Mouse (Mus musculus) CH12.LX (cell line): ENCODE data around the gene Sema3b. TPM values are rescaled to one million over a fixed set of nuclear protein-coding genes. Genes with fewer than 3 reads are reported as not detected.

Experiments used
- DNase-seq: peaks from one replicate; pipeline ENCODE4 v3.0.0-alpha.2; 2013; ENCODE audit errors: extremely low read depth
- H3K27ac ChIP-seq: 2 replicates; pipeline ENCODE4 v1.5.1; 2012; ENCODE audit warnings: low read depth, mild to moderate bottlenecking, control low read depth, moderate library complexity; ENCODE audit not compliant: insufficient read depth
- H3K27me3 ChIP-seq: replicated peaks from 2 replicates; pipeline ENCODE3; 2012; ENCODE audit warnings: inconsistent platforms
- H3K36me3 ChIP-seq, 2 experiments: replicated peaks in 1 of 2; 2 replicates each; pipeline versions ENCODE3 to v1.6.1; 2012; ENCODE audit warnings: inconsistent platforms in 1 of 2, low read length in 1 of 2, mild to moderate bottlenecking in 1 of 2, mixed read lengths in 1 of 2, moderate library complexity in 1 of 2; ENCODE audit not compliant: control insufficient read depth in 1 of 2, insufficient read depth in 1 of 2
- H3K4me1 ChIP-seq, 2 experiments: 2 replicates each; pipeline ENCODE4 v1.6.1; 2012; ENCODE audit warnings: inconsistent platforms in 1 of 2, moderate library complexity in 1 of 2; ENCODE audit not compliant: insufficient read depth in 2 of 2, control insufficient read depth in 1 of 2
- H3K4me2 ChIP-seq: 2 replicates; pipeline ENCODE4 v1.6.1; 2012; ENCODE audit warnings: low read depth, mild to moderate bottlenecking, control low read depth; ENCODE audit not compliant: poor library complexity, insufficient read depth, severe bottlenecking
- H3K4me3 ChIP-seq, 3 experiments: fragments of 150-350 bp in 1 of 3; sonication (generic) in 1 of 3; replicated peaks in 1 of 3; 2 replicates each; pipeline versions ENCODE3 to v1.5.1; 2011 to 2012; ENCODE audit warnings: low read depth in 2 of 3, low read length in 2 of 3, mild to moderate bottlenecking in 2 of 3, moderate library complexity in 2 of 3, control low read depth in 1 of 3, improper control_type of control experiment in 1 of 3, inconsistent platforms in 1 of 3, mixed read lengths in 1 of 3; ENCODE audit not compliant: poor library complexity in 1 of 3
- H3K79me2 ChIP-seq: replicated peaks from 2 replicates; pipeline ENCODE4 v1.6.1; 2012; ENCODE audit warnings: mild to moderate bottlenecking, moderate library complexity; ENCODE audit not compliant: control insufficient read depth, poor library complexity, insufficient read depth, severe bottlenecking; ENCODE audit errors: extremely low read depth
- H3K9ac ChIP-seq: 2 replicates; pipeline ENCODE4 v1.6.1; 2012; ENCODE audit warnings: low read depth, mild to moderate bottlenecking, control low read depth, moderate library complexity; ENCODE audit not compliant: insufficient read depth
- H3K9me3 ChIP-seq: replicated peaks from 2 replicates; pipeline ENCODE3; 2012; ENCODE audit warnings: low read length, inconsistent platforms, mixed read lengths
- CTCF ChIP-seq, 2 experiments: IDR thresholded peaks in 1 of 2; conservative IDR thresholded peaks in 1 of 2; 2 replicates each; pipeline ENCODE4 v1.5.1; 2011 to 2012; ENCODE audit warnings: low read depth in 2 of 2, low read length in 2 of 2, improper control_type of control experiment in 1 of 2, inconsistent platforms in 1 of 2, mild to moderate bottlenecking in 1 of 2, moderate library complexity in 1 of 2
- E2F4 ChIP-seq: IDR thresholded peaks from 2 replicates; pipeline ENCODE4 v1.6.1; 2011; ENCODE audit warnings: low read depth, low read length, improper control_type of control experiment; ENCODE audit not compliant: insufficient replicate concordance
- ELF1 ChIP-seq: IDR thresholded peaks from 2 replicates; pipeline ENCODE4 v1.6.1; 2014; ENCODE audit warnings: low read depth, mild to moderate bottlenecking, inconsistent platforms, low read length, improper control_type of control experiment
- EP300 ChIP-seq: IDR thresholded peaks from 2 replicates; pipeline ENCODE4 v1.6.1; 2011; ENCODE audit warnings: low read length, improper control_type of control experiment
- ETS1 ChIP-seq: conservative IDR thresholded peaks from 2 replicates; pipeline ENCODE4 v1.6.1; 2012; ENCODE audit warnings: low read depth, mild to moderate bottlenecking, inconsistent platforms, low read length, improper control_type of control experiment, moderate library complexity
- GABPA ChIP-seq: IDR thresholded peaks from 2 replicates; pipeline ENCODE4 v1.6.1; 2012; ENCODE audit warnings: low read depth, low read length, improper control_type of control experiment, inconsistent platforms; ENCODE audit not compliant: insufficient replicate concordance
- HCFC1 ChIP-seq: IDR thresholded peaks from 2 replicates; pipeline ENCODE4 v1.6.1; 2012; ENCODE audit warnings: low read depth, mild to moderate bottlenecking, inconsistent platforms, low read length, improper control_type of control experiment
- JUN ChIP-seq: IDR thresholded peaks from 2 replicates; pipeline ENCODE4 v1.6.1; 2011; ENCODE audit warnings: low read depth, mild to moderate bottlenecking, low read length, improper control_type of control experiment, moderate library complexity; ENCODE audit not compliant: insufficient read depth
- JUND ChIP-seq: conservative IDR thresholded peaks from 2 replicates; pipeline ENCODE4 v1.6.1; 2011; ENCODE audit warnings: low read depth, low read length, improper control_type of control experiment
- KAT2A ChIP-seq: IDR thresholded peaks from 2 replicates; pipeline ENCODE4 v1.6.1; 2012; ENCODE audit warnings: low read length, improper control_type of control experiment, inconsistent platforms; ENCODE audit not compliant: insufficient replicate concordance
- MAX ChIP-seq: IDR thresholded peaks from 2 replicates; pipeline ENCODE4 v1.6.1; 2011; ENCODE audit warnings: low read length, improper control_type of control experiment
- MAZ ChIP-seq: IDR thresholded peaks from 2 replicates; pipeline ENCODE4 v1.6.1; 2012; ENCODE audit warnings: low read depth, mild to moderate bottlenecking, inconsistent platforms, low read length, improper control_type of control experiment, moderate library complexity
- MXI1 ChIP-seq: IDR thresholded peaks from 2 replicates; pipeline ENCODE4 v1.6.1; 2011; ENCODE audit warnings: mild to moderate bottlenecking, low read depth, low read length, improper control_type of control experiment
- MYC ChIP-seq: IDR thresholded peaks from 2 replicates; pipeline ENCODE4 v1.6.1; 2011; ENCODE audit warnings: low read depth, mild to moderate bottlenecking, improper control_type of control experiment, low read length
- NELFE ChIP-seq: IDR thresholded peaks from 2 replicates; pipeline ENCODE4 v1.6.1; 2011; ENCODE audit warnings: low read depth, low read length, improper control_type of control experiment
- NRF1 ChIP-seq: IDR thresholded peaks from 2 replicates; pipeline ENCODE4 v1.6.1; 2014; ENCODE audit warnings: low read depth, mild to moderate bottlenecking, inconsistent platforms, low read length, improper control_type of control experiment, moderate library complexity
- POLR2A ChIP-seq: IDR thresholded peaks from 2 replicates; pipeline ENCODE4 v1.6.1; 2011; ENCODE audit warnings: low read depth, mild to moderate bottlenecking, improper control_type of control experiment, low read length
- POLR2AphosphoS2 ChIP-seq: IDR thresholded peaks from 2 replicates; pipeline ENCODE4 v1.6.1; 2011; ENCODE audit warnings: low read depth, low read length, improper control_type of control experiment
- RAD21 ChIP-seq: IDR thresholded peaks from 2 replicates; pipeline ENCODE4 v1.6.1; 2011; ENCODE audit warnings: low read depth, mild to moderate bottlenecking, low read length, improper control_type of control experiment, moderate library complexity
- SIN3A ChIP-seq: IDR thresholded peaks from 2 replicates; pipeline ENCODE4 v1.6.1; 2012; ENCODE audit warnings: low read length, improper control_type of control experiment, inconsistent platforms
- SMC3 ChIP-seq: IDR thresholded peaks from 2 replicates; pipeline ENCODE4 v1.6.1; 2011; ENCODE audit warnings: low read depth, low read length, improper control_type of control experiment
- TCF12 ChIP-seq: IDR thresholded peaks from 2 replicates; pipeline ENCODE4 v1.6.1; 2014; ENCODE audit warnings: low read depth, mild to moderate bottlenecking, inconsistent platforms, low read length, improper control_type of control experiment
- USF2 ChIP-seq: conservative IDR thresholded peaks from 2 replicates; pipeline ENCODE4 v1.6.1; 2011; ENCODE audit warnings: low read depth, low read length, improper control_type of control experiment
- ZC3H11A ChIP-seq: IDR thresholded peaks from 2 replicates; pipeline ENCODE4 v1.6.1; 2012; ENCODE audit warnings: low read depth, mild to moderate bottlenecking, inconsistent platforms, low read length, improper control_type of control experiment
- ZMIZ1 ChIP-seq: IDR thresholded peaks from 2 replicates; pipeline ENCODE4 v1.6.1; 2012; ENCODE audit warnings: low read depth, mild to moderate bottlenecking, inconsistent platforms, low read length, improper control_type of control experiment
- ZNF384 ChIP-seq: IDR thresholded peaks from 2 replicates; pipeline ENCODE4 v1.6.1; 2012; ENCODE audit warnings: low read depth, low read length, improper control_type of control experiment, inconsistent platforms
- dilution Hi-C: fragments of 300-500 bp; cut with MboI; formaldehyde crosslinking; loops from 2 replicates; pipeline ENCODE4 v1.14.3; 2020; ENCODE audit warnings: low sequenced_read_pairs; ENCODE audit not compliant: extremely low pct_unique_long_range_greater_than_20kb, extremely low pct_ligation_motif_present
- in situ Hi-C: fragments of 300-500 bp; cut with MboI; formaldehyde crosslinking; loops from 3 replicates; pipeline ENCODE4 v1.14.3; 2019; ENCODE audit warnings: low sequenced_read_pairs, low pct_ligation_motif_present, low pct_unique_long_range_greater_than_20kb, mixed read lengths
- polyA plus RNA-seq: library from polyadenylated mRNA; unstranded; fragments of >175 nt; gene quantifications from 2 replicates; pipeline ENCODE4 v1.2.1, GENCODE M21; 2012; ENCODE audit warnings: low read depth; ENCODE audit not compliant: insufficient read length
- total RNA-seq, 2 experiments: library from RNA; depleted of rRNA; stranded (reverse); fragments of 300-350 nt in 1 of 2; fragments of >200 nt in 1 of 2; gene quantifications; 2 replicates each; pipeline ENCODE4 v1.2.3; 2012 to 2014

Gene Sema3b
- total and polyA plus RNA-seq, 3 experiments: 4.3 to 11.6 (median 8.0) TPM

DNA sequence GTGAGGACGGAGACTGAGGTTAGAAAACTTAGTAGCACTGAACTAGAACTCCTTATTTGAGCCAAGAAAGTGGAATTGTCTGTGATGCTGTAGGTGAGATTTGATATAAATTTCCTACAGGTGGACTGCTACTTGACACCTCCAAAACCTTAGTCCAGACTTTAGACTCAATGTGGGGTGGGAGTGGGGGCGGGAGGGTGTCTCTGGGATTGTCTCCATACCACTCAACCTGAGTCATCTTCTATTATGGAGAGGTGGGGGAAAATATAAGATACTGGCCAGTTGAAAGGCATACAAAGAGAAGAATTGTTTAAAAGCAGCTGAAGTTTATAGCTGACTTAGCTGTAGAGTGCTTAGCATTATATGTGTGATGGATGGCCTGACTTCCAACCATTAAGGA, 53.3 kb downstream of the Sema3b start:
- Histone ChIP-seq H3K4me2 (peak overlapping the region; percentile 90), H3K36me3 (peaks cover 32 to 58% of the 10 kb centered on the region in 2 experiments), H3K9me3 (no peaks in the 10 kb centered on the region), H3K9ac (peak overlapping the region; percentile 77), H3K79me2 (peaks cover 29% of the 10 kb centered on the region), H3K27ac (no peak overlapping the region), H3K4me1 (peaks cover 10 to 27% of the 10 kb centered on the region in 2 experiments), H3K4me3 (peak overlapping the region; percentile 69 to 91 (median 83)), H3K27me3 (no peaks in the 10 kb centered on the region)
- no peak for DNase-seq
- in situ Hi-C loops (no loop called here), dilution Hi-C loops (no loop called here)
- no peak for TF ChIP-seq USF2
- TF ChIP-seq ZC3H11A: no peak
- no peak for TF ChIP-seq RAD21
- no peak for TF ChIP-seq MAX
- no peak for TF ChIP-seq ZNF384
- TF ChIP-seq SMC3: no peak
- TF ChIP-seq ELF1: no peak
- TF ChIP-seq CTCF (conservative IDR thresholded peaks at IDR 0.05 in 1 of 2, IDR thresholded peaks at IDR 0.05 in 1 of 2; ENCODE audit: low read depth in 2 of 2, low read length in 2 of 2): no peak
- TF ChIP-seq MXI1: no peak
- TF ChIP-seq GABPA: no peak
- TF ChIP-seq POLR2AphosphoS2: no peak

- peak overlapping the region; percentile 82 for H3K27ac ChIP-seq
- no peak for TF ChIP-seq E2F4
- no peak for TF ChIP-seq EP300
- no peak for TF ChIP-seq JUND
- TF ChIP-seq SIN3A: 0 out of 2 replicates have a peak, but pooled peaks have one; percentile 8
- no peaks in the 10 kb centered on the region for H3K27me3 ChIP-seq
- dilution Hi-C loops: no loop called here
- peak overlapping the region; percentile 77 for H3K9ac ChIP-seq
- H3K79me2 ChIP-seq: peaks cover 29% of the 10 kb centered on the region
- H3K4me2 ChIP-seq: peak overlapping the region; percentile 90; the same call in 1 of the 2 replicates
- DNase-seq: no peak
- in situ Hi-C loops: no loop called here
- no peaks in the 10 kb centered on the region for H3K9me3 ChIP-seq
- H3K4me3 ChIP-seq: peak overlapping the region; percentile 69 to 91 (median 83)
- peaks cover 10 to 30% of the 10 kb centered on the region in 2 experiments for H3K4me1 ChIP-seq
- peaks cover 32 to 53% of the 10 kb centered on the region in 2 experiments for H3K36me3 ChIP-seq
These were observed 54.0 kb downstream of the Sema3b start for GRCm38 (mm10) chr9:107555031-107555457.

DNA sequence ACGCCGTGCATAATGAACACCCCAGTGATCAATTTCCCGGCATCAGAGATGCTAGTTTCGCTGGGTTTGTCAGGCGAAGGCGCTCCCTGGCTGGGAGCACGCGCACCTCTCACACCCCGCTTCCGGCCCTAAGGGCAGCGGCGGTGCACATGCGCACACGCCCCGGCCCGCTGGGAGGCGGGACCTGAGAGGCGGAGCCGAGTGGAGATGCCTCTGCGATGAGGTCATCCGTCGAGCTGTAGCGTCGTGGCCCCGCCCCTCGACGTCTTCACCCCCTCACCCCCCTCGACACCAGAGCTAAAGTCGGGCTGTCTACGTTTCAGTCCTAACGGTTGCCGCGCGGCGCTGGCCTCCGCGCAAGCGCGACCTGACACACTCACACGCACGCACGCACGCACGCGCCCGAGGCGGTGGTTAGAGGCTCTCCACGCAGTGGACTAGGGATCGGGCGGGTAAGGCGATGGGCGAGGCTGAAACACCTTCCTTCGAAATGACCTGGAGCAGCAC, 54.7 kb downstream of the Sema3b start:
- peak overlapping the region; percentile 82 for H3K27ac ChIP-seq
- peak overlapping the region; percentile 77; the same call in 1 of the 2 replicates for H3K4me2 ChIP-seq
- H3K9ac ChIP-seq: peak overlapping the region; percentile 77
- H3K79me2 ChIP-seq: peaks cover 29% of the 10 kb centered on the region
- dilution Hi-C loops (no loop called here), in situ Hi-C loops (no loop called here)
- no peaks in the 10 kb centered on the region for H3K27me3 ChIP-seq
- peaks cover 10 to 30% of the 10 kb centered on the region in 2 experiments for H3K4me1 ChIP-seq
- peak; percentile 97 for DNase-seq
- no peaks in the 10 kb centered on the region for H3K9me3 ChIP-seq
- H3K4me3 ChIP-seq: peak overlapping the region; percentile 69 to 91 (median 83)
- peaks cover 26 to 46% of the 10 kb centered on the region in 2 experiments for H3K36me3 ChIP-seq
- TF ChIP-seq ZMIZ1: peak; percentile 74
- TF ChIP-seq JUND: no peak
- TF ChIP-seq TCF12: peak; percentile 77
- no peak for TF ChIP-seq ZNF384
- TF ChIP-seq ELF1: peak; percentile 90
- TF ChIP-seq ETS1: peak; percentile 49; the same call in 1 of the 2 replicates
- TF ChIP-seq NELFE: peak; percentile 77
- TF ChIP-seq KAT2A: 0 out of 2 replicates have a peak, but pooled peaks have one; percentile 12
- TF ChIP-seq SIN3A: peak; percentile 77
- TF ChIP-seq JUN: peak; percentile 80
- peak; percentile 42 for TF ChIP-seq HCFC1
- peak; percentile 85 for TF ChIP-seq POLR2AphosphoS2
- TF ChIP-seq MAX: peak; percentile 91
- TF ChIP-seq NRF1: peak; percentile 88
- peak; percentile 71 for TF ChIP-seq MYC
- peak; percentile 93 for TF ChIP-seq POLR2A
- TF ChIP-seq MAZ: peak; percentile 80; the same call in 1 of the 2 replicates
